Mouse (Mus musculus) large intestine, adult 2 months (tissue): ENCODE measurements around the gene Boc. TPM values are rescaled to one million over a fixed set of nuclear protein-coding genes. Genes with fewer than 3 reads are reported as not detected.

Experiments used
- DNase-seq: peaks from one replicate; pipeline ENCODE4 v3.0.0-alpha.2; 2012; ENCODE audit warnings: low read depth, low spot score
- WGBS: fragments of 180-500 bp; shearing (Covaris S2); methylation state at CpG from one replicate; pipeline ENCODE4 v1.1.7; 2018; 5-methylcytosine and 5-hydroxymethylcytosine counted together
- polyA plus RNA-seq: library from polyadenylated mRNA; depleted of rRNA; stranded (reverse); fragments of >200 nt; gene quantifications from 2 replicates; pipeline ENCODE4 v1.2.3, GENCODE M21; 2012

Gene Boc
- polyA plus RNA-seq, 1 experiment = 4.4 TPM

- WGBS = 90% methylated on average over 10 of the region's 10 CpGs
- no peak for DNase-seq
Observed at GRCm38 (mm10) chr16:44501783-44502182, 56.9 kb downstream of the Boc start.

GRCm38 (mm10) chr16:44498447-44498846 is 60.2 kb downstream of the Boc start:
- 96% methylated on average over 3 of the region's 3 CpGs for WGBS
- no peak for DNase-seq

DNA sequence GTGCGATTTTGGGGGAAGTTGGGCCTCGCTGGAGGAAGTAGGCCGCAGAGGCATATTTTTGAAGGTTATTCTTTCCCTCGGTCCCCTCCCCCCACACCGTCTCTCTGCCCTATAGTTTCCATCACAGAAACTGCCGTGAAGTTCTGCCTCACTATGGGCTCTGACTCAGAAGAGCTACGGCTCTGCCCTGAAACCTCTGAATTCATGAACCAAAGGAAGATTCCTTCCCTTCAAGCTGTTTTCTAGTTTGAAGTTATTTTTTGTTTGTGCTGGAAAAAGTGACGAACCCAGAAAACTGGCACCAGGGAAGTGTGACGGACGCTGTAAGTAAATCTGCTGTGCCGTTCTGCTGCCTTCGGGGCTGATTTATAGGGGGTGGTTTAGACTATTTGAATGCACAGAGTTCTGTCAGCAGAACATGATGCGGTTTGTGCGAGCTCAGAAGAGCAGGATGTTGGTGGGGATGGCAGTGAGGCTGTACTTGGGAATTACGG is 61.7 kb downstream of the Boc start:
- DNase-seq = no peak
- 80% methylated on average over 15 of the region's 15 CpGs for WGBS

DNA sequence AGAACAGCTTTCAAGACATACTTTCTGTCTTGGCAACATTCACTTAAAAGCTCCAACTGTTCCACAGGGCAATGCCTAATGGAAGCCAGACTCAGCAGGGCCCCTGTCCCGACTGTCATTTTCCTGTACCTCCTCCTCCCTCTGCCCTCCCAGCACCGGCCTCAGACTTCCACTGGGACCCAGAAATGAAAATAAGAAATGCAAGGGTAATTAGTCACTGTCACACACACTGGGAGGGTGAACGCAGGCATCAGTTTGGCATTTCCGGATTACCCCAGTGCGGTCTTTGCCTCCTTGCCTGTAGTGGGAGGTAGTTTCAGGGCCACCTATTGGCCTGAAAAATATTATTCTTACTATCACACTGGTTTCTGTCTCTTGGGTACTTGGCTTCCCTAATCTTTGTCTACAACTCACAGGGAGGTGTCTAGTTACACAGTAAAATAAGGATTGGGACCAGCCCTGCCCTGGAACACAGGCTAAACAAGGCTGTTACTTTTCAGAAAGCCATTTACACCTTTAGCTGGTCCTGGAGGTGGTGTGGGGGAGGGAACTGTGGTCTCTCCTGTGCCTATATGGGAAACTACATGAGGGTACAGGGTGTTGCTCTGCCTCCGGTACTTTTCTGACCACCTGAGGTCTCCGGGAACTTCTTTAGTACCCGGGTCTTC is 64.1 kb downstream of the Boc start:
- 62% methylated on average over 8 of the region's 8 CpGs for WGBS
- DNase-seq = no peak

DNA sequence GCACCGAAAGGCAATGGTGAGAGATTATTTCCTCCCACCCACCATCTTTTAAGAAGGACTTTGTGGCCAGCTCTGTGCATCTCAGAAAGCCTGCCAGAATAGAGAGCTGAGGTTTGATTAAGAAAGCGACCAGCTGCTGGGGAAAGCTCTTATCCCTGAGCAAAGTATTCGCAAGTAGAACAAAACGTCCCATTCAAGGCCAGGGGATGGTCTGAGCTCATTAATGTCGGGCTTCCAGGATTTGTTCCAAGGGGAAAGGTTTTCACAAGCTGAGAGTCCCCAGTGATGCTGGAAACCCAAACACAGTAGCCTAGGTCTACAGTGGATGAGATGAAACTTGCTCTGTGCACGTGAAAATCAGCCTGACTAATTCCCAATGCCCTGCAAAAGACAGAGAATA is 64.8 kb downstream of the Boc start:
- 60% methylated on average over 6 of the region's 6 CpGs for WGBS
- DNase-seq = no peak

GRCm38 (mm10) chr16:44492706-44493105 is 66.0 kb downstream of the Boc start:
- no peak for DNase-seq
- 91% methylated on average over 9 of the region's 9 CpGs for whole genome bisulfite sequencing

DNA sequence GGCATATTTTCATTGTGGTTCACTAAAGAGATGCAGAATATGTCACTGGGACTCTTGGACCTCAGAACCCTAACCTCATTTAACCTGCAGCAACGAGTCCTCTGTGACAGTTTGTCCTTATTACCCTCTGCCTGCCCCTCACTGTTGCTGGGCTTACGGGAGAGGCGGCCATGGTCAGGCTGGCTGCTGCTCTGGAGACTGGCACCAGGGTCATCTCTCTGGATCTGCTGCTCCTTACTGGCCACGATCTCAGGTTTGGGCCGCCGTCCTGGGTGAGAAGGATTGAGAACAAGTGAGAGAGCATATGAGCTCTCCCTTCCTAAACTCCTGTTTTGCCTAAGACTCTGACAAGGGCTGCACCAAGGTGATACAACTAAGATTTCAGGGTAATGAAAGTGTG is 66.5 kb downstream of the Boc start:
- WGBS = 91% methylated on average over 6 of the region's 6 CpGs
- DNase-seq = no peak

DNA sequence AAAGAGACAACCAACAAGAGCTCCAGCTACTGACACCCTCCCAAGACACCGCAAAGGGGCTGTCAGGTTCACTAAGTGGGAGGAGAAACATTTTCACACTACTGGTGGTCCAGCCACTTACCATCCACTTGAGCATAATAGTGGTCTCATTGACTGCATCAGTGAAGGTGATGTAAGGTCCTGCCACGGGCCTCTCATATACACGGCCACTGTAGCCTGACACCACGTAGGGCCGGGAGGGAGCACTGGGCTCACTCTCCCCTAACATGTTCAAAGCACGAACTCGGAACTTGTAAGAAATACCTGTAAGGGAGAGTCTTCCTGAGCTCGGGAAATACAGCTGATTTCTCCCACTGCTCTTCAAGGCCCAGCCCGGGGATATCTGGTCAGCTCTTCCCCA is 67.6 kb downstream of the Boc start:
- 86% methylated on average over 9 of the region's 9 CpGs for WGBS
- no peak for DNase-seq

GRCm38 (mm10) chr16:44487194-44487593 is 71.5 kb downstream of the Boc start:
- no peak for DNase-seq
- 90% methylated on average over 13 of the region's 13 CpGs for WGBS

DNA sequence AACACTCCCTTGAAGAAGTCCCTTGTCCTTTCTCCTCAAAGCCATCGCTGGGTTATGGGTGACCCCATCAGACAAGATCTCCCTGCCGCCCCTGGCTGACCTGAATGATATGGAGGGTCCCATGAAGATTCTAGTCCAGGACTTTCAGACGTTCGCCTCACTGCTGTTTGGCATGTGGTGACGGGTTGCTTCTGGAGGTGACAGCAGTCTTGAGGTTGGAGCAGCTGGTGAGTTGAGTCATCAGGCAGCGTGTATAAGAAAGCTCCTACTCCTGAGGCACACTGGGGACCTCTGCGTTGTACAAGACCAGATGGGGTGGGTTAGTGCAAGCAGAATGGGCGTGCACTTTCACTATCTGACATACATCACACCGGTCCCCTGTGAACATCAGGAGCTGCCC is 72.1 kb downstream of the Boc start:
- no peak for DNase-seq
- 83% methylated on average over 9 of the region's 9 CpGs for WGBS

GRCm38 (mm10) chr16:44485691-44486090 is 73.0 kb downstream of the Boc start:
- no peak for DNase-seq
- WGBS = 85% methylated on average over 8 of the region's 8 CpGs

DNA sequence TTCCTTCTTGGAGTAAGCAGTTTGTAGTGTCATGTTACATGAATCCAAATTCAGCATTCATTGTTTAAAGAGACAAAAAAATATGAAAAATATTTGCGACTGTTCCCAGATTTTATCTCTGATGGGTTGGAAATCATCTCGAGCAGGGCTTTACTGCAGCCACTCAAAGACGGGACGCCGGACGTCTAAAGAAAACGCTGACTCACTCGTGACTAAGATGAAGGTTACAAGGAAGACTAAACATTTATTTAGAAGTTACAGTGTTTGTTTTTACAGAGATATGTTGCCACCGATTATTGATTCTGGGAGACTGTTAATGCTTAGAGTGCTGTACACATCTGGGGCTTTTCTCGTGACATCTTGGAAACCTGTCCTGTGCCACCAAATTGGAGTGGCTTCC is 73.9 kb downstream of the Boc start:
- 47% methylated on average over 10 of the region's 10 CpGs for WGBS
- DNase-seq = no peak

DNA sequence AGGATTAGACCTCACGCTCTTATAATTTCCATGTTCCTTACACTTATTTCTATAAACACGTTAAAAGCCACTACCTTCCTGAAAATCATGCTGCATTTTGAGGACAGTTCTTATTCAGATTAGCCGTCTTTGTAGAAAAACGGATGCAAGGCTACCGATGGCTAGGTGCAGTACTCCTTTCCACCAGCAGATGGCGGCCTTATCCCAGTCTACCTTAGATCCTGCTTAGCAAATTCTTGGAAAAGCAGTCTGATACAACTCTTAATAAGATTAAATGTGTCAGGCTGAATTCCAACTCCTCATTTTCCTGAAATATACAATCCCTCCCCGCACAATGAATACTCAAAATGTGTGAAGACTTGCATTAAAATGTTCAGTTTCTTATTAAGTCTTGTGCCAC is 74.6 kb downstream of the Boc start:
- 12% methylated on average over 7 of the region's 7 CpGs for WGBS
- DNase-seq = peak; percentile 32

- DNase-seq = no peak
Observed at GRCm38 (mm10) chr16:44481599-44482593, 76.8 kb downstream of the Boc start.

GRCm38 (mm10) chr16:44480616-44481015 is 78.1 kb downstream of the Boc start:
- 14% methylated on average over 7 of the region's 7 CpGs for WGBS
- peak; percentile 55 for DNase-seq

More at GRCm38 (mm10) chr16:44481599-44482593, 76.8 kb downstream of the Boc start:
- WGBS = 67% methylated on average over 28 of the region's 28 CpGs

GRCm38 (mm10) chr16:44479852-44480251 is 78.8 kb downstream of the Boc start:
- no peak for DNase-seq
- 92% methylated on average over 14 of the region's 14 CpGs for WGBS

GRCm38 (mm10) chr16:44478767-44479166 is 79.9 kb downstream of the Boc start:
- DNase-seq = no peak
- WGBS = 64% methylated on average over 18 of the region's 18 CpGs

- DNase-seq = no peak
- WGBS = 78% methylated on average over 11 of the region's 11 CpGs
Observed at GRCm38 (mm10) chr16:44475682-44476375, 82.9 kb downstream of the Boc start.

DNA sequence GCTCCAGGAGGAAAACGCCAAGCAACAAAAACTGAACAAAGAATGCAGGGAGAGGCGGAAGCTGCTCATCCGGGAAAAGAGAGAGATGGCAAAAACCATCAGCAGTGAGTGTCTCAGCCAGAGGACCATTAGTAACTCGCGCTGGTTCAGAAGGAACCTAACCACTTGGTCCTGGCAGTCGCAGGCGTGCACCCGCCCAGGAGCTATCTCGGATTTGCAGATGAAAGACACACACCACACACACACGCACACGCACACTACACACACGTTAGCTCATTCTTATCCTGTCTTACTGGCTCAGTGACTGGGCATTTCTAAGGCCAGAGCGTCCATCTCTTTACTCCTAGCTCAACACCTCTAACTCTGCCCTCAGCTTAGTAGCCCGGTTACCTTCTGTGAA is 83.4 kb downstream of the Boc start:
- no peak for DNase-seq

GRCm38 (mm10) chr16:44460922-44461321 is 97.8 kb downstream of the Boc start:
- no peak for DNase-seq
- 75% methylated on average over 5 of the region's 5 CpGs for WGBS

More for the DNA sequence above, 83.4 kb downstream of the Boc start:
- WGBS = 86% methylated on average over 14 of the region's 14 CpGs
